Comparison of ENCODE assay signal across 23 mouse cellular contexts in genomic region chr14:118338071-118338470, GRCm38 (mm10).
"Had no signal": no experiment of that assay in that cellular context is flagged by ENCODE, and none has a peak within 500 bp of the region (broad histone marks: within the 10 kb centered on the region; RNA-seq: fewer than 3 reads in every experiment).

No protein-coding gene starts in this region.

- H3K9ac ChIP-seq: heart, embryonic 13.5 days; heart, embryonic 15.5 days; hindbrain, embryonic 13.5 days; hindbrain, embryonic 15.5 days; limb, embryonic 12.5 days; liver, embryonic 13.5 days had no signal

- H3K9me3 ChIP-seq: heart, embryonic 13.5 days; heart, embryonic 15.5 days; hindbrain, embryonic 15.5 days; liver, embryonic 13.5 days had no signal

- ATAC-seq: hindbrain, postnatal 0 days had no signal

- H3K4me1 ChIP-seq: heart, embryonic 13.5 days; heart, embryonic 15.5 days; hindbrain, embryonic 13.5 days; hindbrain, embryonic 15.5 days; limb, embryonic 12.5 days; liver, embryonic 13.5 days had no signal

- H3K36me3 ChIP-seq: heart, embryonic 13.5 days; heart, embryonic 15.5 days; hindbrain, embryonic 13.5 days; hindbrain, embryonic 15.5 days; limb, embryonic 12.5 days; liver, embryonic 13.5 days had no signal

- DNase-seq: gastrocnemius, postnatal 14 days; gastrocnemius, postnatal 36 days; heart, adult 2 months; heart, postnatal 14 days; heart, postnatal 36 days; kidney, adult 18-20 months; kidney, adult 8-10 months; kidney, postnatal 10 days; kidney, postnatal 25 days; kidney, postnatal 4 days; layer of hippocampus, postnatal 36 days; left cerebral cortex, postnatal 4 days; liver; liver, embryonic 13.5 days had no signal

- H3K27me3 ChIP-seq: heart, embryonic 13.5 days; heart, embryonic 15.5 days; hindbrain, embryonic 13.5 days; hindbrain, embryonic 15.5 days; liver, embryonic 13.5 days had no signal

- H3K27ac ChIP-seq: heart, adult 2 months; heart, embryonic 13.5 days; heart, embryonic 15.5 days; hindbrain, embryonic 13.5 days; hindbrain, embryonic 15.5 days; hindbrain, postnatal 0 days; layer of hippocampus, adult 2 months; limb, embryonic 12.5 days; liver, embryonic 13.5 days had no signal

- H3K4me2 ChIP-seq: heart, embryonic 11.5 days; heart, embryonic 13.5 days; heart, embryonic 15.5 days; hindbrain, embryonic 13.5 days; hindbrain, embryonic 15.5 days; limb, embryonic 12.5 days; liver, embryonic 11.5 days; liver, embryonic 13.5 days had no signal

- H3K4me3 ChIP-seq: heart, adult 2 months; heart, embryonic 13.5 days; heart, embryonic 15.5 days; hindbrain, embryonic 13.5 days; hindbrain, embryonic 15.5 days; layer of hippocampus, adult 2 months; limb, embryonic 12.5 days; liver, embryonic 13.5 days had no signal
